ENCODE assay signal across 19 mouse cellular contexts in genomic region chr16:85090992-85091391, GRCm38 (mm10).
DNase-seq lines count a peak whose midpoint lies in the region; ATAC-seq lines count a peak whose summit lies in the region.
"Had no signal": no experiment of that assay in that cellular context is flagged by ENCODE, and none has a peak within 500 bp of the region (broad histone marks: within the 10 kb centered on the region; RNA-seq: fewer than 3 reads in every experiment).

No protein-coding gene starts in this region.

- H3K9me3 ChIP-seq in hindbrain, embryonic 12.5 days (replicated peaks) = no peaks in the 10 kb centered on the region
- H3K9me3 ChIP-seq in hindbrain, embryonic 10.5 days = no peaks in the 10 kb centered on the region
- no peaks in the 10 kb centered on the region for H3K9me3 ChIP-seq in neural tube, embryonic 13.5 days
- H3K9me3 ChIP-seq: limb, embryonic 13.5 days; liver, embryonic 15.5 days had no signal

- DNase-seq in heart, adult 11 months = peak; percentile 66
- DNase-seq in heart, postnatal 4 days = no peak
- no peak for DNase-seq in hindbrain, embryonic 10.5 days (ENCODE audit: low spot score)
- DNase-seq in neural tube, embryonic 10.5 days (ENCODE audit: extremely low spot score, low spot score) = no peak
- DNase-seq in retina, postnatal 1 day = peak; percentile 35
- DNase-seq in left cerebral cortex, adult 8-10 months (ENCODE audit: low spot score in 2 of 2) = no peak
- DNase-seq: adrenal gland, postnatal 25 days; cerebellum, adult 9-11 months; kidney, adult 11 months; kidney, postnatal 4 days; layer of hippocampus, postnatal 36 days; lung, postnatal 10 days; right cerebral cortex, postnatal 14 days had no signal

- no peak for ATAC-seq in hindbrain, embryonic 12.5 days (ENCODE audit: low FRiP score)
- no peak for ATAC-seq in neural tube, embryonic 13.5 days (ENCODE audit: low read depth)

- H3K27ac ChIP-seq in hindbrain, embryonic 12.5 days = peak overlapping the region; percentile 48
- H3K27ac ChIP-seq in hindbrain, embryonic 10.5 days = no peak overlapping the region
- H3K27ac ChIP-seq in neural tube, embryonic 13.5 days (replicated peaks) = peak overlapping the region; percentile 66
- H3K27ac ChIP-seq: limb, embryonic 13.5 days; liver, embryonic 15.5 days had no signal

- H3K4me2 ChIP-seq in hindbrain, embryonic 12.5 days (replicated peaks) = no peak overlapping the region
- H3K4me2 ChIP-seq in neural tube, embryonic 13.5 days = no peak overlapping the region
- H3K4me2 ChIP-seq: limb, embryonic 13.5 days; liver, embryonic 15.5 days had no signal

- WGBS in hindbrain, embryonic 12.5 days = 76% methylated on average over 14 of the region's 14 CpGs
- WGBS in hindbrain, embryonic 10.5 days = 86% methylated on average over 14 of the region's 14 CpGs
- WGBS in neural tube, embryonic 13.5 days = 67% methylated on average over 14 of the region's 14 CpGs

- no peaks in the 10 kb centered on the region for H3K27me3 ChIP-seq in hindbrain, embryonic 12.5 days
- H3K27me3 ChIP-seq in hindbrain, embryonic 10.5 days (ENCODE audit: insufficient read depth, poor library complexity, severe bottlenecking) = no peaks in the 10 kb centered on the region
- H3K27me3 ChIP-seq in neural tube, embryonic 13.5 days = no peaks in the 10 kb centered on the region
- H3K27me3 ChIP-seq: CH12.LX; limb, embryonic 13.5 days; liver, embryonic 15.5 days; megakaryocyte, embryonic 14.5 days had no signal

- no peaks in the 10 kb centered on the region for H3K36me3 ChIP-seq in hindbrain, embryonic 12.5 days
- H3K36me3 ChIP-seq in hindbrain, embryonic 10.5 days = peaks cover 9% of the 10 kb centered on the region; the same call in 1 of the 2 replicates
- no peaks in the 10 kb centered on the region for H3K36me3 ChIP-seq in neural tube, embryonic 13.5 days
- H3K36me3 ChIP-seq: limb, embryonic 13.5 days; liver, embryonic 15.5 days had no signal

- H3K4me1 ChIP-seq in hindbrain, embryonic 12.5 days = peaks cover 47% of the 10 kb centered on the region
- peaks cover 56% of the 10 kb centered on the region for H3K4me1 ChIP-seq in hindbrain, embryonic 10.5 days (replicated peaks)
- peaks cover 91% of the 10 kb centered on the region for H3K4me1 ChIP-seq in neural tube, embryonic 13.5 days (replicated peaks)
- H3K4me1 ChIP-seq: liver, embryonic 15.5 days; megakaryocyte, embryonic 14.5 days had no signal

- no peak overlapping the region for H3K4me3 ChIP-seq in hindbrain, embryonic 12.5 days
- no peak overlapping the region for H3K4me3 ChIP-seq in hindbrain, embryonic 10.5 days
- no peak overlapping the region for H3K4me3 ChIP-seq in neural tube, embryonic 13.5 days
- H3K4me3 ChIP-seq: limb, embryonic 13.5 days; liver, embryonic 15.5 days; megakaryocyte, embryonic 14.5 days had no signal

- H3K9ac ChIP-seq in hindbrain, embryonic 12.5 days = no peak overlapping the region
- no peak overlapping the region for H3K9ac ChIP-seq in neural tube, embryonic 13.5 days
- H3K9ac ChIP-seq: limb, embryonic 13.5 days; liver, embryonic 15.5 days had no signal

Comparison
In these comparisons a context has a peak if more than half of its experiments do, and no peak if none do; other contexts are left out.
1. DNase-seq: peak in heart, adult 11 months (single experiment) and retina, postnatal 1 day (single experiment); none in heart, postnatal 4 days (single experiment), hindbrain, embryonic 10.5 days (single experiment), neural tube, embryonic 10.5 days (single experiment) and left cerebral cortex, adult 8-10 months (0 of 2).